Mouse (Mus musculus) 3T3-L1 (cell line): ENCODE measurements at regions not wholly inside any gene's neighbourhood (a gene's known extent, or its start where the extent isn't known, plus 50 kb on each side); places are given as distances from the start of the nearest gene placed in this dataset.
A peak's percentile ranks its signal among the peaks of the same experiment; 100 is the strongest.

ENCODE experiments used
- DNase-seq: peaks from one replicate; pipeline ENCODE4 v3.0.0-alpha.2; 2015; ENCODE audit warnings: low read depth, low spot score

DNA sequence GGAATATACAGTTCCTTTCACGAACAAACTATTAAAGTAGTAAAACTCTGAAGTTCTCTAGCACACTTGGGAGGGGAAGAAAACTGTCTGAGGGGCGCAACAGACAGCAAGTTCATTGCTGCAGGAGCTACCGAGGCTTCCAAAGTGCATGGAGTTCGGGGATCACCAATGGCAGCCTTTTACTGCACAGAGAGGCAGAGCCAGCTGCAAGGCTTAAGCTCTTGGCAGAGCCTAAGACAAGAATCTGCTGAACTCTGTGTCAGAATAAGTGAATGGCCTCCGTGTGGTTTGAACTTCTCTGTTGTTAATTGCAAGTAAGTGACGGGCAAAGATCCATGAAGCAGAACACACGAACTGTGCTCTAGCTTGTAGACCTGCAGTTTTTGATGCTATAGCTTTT, 656.2 kb downstream of the Slc16a7 start:
- no peak for DNase-seq

DNA sequence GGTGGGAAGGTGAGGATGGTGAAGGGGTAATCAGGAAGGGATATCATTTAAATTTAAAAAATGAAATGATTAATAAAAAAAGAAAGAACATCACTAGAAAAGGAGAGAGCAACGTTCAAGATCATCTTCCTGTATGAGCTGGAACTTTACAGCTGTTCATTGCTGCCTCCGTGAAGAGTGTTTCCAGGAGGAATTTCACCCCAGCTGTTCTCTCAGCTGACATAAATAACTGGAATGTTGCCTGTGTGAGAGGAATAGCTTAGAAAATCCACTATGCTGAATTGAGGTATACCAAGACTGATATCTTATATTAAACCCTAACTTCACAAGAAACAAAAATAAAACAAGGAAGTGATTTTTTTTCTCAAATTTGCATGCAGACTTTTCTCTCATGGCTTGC, 656.9 kb downstream of the Slc16a7 start:
- DNase-seq: no peak

DNA sequence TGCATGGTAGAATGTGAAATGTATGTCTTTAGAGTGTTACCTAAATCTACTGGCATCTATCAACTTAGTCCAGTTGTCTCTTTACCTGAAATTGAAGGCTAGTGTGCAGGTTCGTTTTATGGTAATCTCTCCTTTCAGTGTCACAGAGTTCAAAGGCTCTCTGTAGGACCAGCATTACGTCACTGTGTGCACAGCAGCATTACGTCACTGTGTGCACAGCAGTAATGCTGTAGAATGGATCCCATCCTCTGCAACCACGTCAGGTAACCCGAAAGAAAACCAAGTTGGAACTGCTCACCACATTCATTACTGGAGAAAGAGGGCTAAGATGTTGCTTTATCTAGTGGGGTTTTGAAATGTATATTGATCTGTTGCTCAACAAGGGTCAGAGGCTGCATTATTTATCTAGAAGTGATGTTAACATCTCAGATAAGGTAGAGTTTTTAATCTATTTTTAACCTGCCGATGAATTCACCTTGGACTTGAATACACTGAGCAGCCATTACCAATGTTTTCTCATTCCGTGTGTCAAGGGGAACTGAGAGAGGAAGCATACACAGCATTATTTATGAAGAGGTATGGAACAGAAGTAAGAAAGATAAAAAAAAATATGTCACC, 657.9 kb downstream of the Slc16a7 start:
- DNase-seq: no peak

DNA sequence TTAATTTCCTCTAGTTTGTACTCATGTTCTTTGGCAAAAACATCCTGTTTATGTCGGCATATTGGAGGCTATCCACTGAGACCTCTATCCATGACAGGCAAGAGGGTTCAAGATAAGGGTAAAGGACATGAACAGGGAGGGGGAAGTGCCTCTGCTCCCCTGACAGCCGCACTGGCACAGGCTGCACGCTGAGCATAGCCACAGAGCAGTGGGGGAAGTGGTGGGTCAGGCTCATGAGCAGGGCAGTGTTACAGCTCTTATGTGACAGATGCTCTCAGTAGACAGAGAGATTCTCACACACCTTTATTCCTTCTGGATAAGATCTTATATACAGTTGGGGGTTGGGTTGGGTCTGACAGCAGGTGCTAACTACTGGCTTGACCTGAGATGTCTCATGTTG, 676.6 kb downstream of the Slc16a7 start:
- DNase-seq: no peak

DNA sequence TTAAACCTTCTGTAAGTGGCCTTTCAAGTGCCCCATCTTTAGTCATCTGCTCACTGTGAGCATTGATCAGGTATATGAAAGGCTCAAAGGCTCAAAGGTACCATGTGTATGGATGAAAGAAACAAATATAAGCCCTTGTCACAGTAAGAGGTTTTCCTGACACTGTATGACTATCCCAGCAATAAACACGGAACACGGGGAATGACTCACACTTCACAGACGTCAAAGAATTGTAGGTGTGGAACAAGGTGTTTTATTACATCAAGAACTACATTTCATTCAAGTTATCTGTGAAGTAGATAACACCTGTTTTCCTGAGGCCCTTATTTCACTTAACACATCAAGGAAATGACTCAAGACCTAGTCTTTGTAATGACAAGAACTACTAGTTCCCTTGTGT, 678.3 kb downstream of the Slc16a7 start:
- DNase-seq: no peak

DNA sequence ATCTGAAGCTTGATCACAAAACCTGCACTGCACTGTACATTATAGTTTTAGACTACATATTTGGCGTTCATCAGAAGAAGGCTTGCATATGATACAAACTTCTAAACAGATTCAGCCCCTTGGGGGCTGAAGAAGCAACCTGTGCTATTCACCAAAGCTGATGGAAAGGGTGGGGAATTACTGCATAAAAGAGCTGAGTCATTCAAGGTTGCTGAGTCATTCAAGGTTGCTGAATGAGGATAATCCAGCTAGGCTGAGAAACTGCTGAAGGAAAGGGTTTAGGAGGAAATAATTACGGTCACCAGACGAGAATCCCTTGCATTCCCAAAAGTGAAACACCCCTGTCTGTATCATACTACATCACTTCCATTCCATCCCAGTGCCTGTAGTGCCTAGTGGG, 679.4 kb downstream of the Slc16a7 start:
- peak; percentile 1 for DNase-seq

DNA sequence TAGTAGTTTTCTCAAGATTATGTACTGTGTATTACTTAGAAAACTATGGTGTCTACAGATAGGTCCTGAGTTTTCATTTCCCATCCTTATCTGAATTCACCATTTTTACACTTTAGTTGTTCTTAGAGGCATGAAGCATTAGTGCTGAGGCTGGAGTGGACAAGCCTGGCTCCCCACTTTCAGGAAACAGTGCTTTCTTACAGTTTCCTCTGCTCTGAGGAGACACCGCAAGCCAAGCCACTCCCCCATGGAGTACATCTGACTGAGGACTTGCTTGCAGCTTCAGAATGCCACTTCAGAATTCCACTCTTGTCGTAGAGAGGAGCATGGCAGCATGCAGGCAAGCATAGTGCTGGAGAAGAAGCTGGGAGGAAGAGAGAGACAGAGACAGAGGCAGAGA, 682.6 kb downstream of the Slc16a7 start:
- DNase-seq: no peak
